In the genomic region with DNA sequence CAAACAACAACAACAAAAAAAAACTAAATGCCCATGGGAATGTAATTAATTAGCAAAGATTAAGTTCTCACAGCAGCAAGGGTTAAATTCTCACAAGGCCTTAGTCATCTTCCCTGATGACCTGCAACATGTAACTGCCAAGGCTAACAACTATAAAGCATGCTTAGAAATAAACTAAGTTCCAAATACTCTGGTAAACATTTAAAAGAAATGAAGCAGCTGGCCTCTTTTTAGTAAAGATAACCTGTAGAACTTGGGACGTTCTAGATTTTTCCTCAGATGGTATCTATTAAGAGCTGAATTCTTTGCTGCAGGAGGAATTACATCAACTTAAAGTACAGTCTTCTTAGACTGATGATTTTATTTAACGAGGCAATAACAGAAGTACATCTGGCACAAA, we compare ENCODE assay signal across 7 mouse cellular contexts.
"Had no signal": no experiment of that assay in that cellular context is flagged by ENCODE, and none has a peak within 500 bp of the region (broad histone marks: within the 10 kb centered on the region; RNA-seq: fewer than 3 reads in every experiment).

No protein-coding gene starts in this region.

- H3K9me3 ChIP-seq: limb, embryonic 13.5 days; midbrain, embryonic 12.5 days had no signal

- H3K4me1 ChIP-seq: midbrain, embryonic 12.5 days had no signal

- H3K9ac ChIP-seq: limb, embryonic 13.5 days; liver, embryonic 14.5 days; midbrain, embryonic 12.5 days had no signal

- H3K27ac ChIP-seq: limb, embryonic 13.5 days; liver, embryonic 14.5 days; midbrain, embryonic 12.5 days had no signal

- ATAC-seq: midbrain, embryonic 16.5 days had no signal

- H3K4me3 ChIP-seq: limb, embryonic 13.5 days; midbrain, embryonic 12.5 days had no signal

- H3K4me2 ChIP-seq: limb, embryonic 13.5 days; midbrain, embryonic 12.5 days had no signal

- H3K27me3 ChIP-seq: limb, embryonic 13.5 days; midbrain, embryonic 12.5 days had no signal

- H3K36me3 ChIP-seq: limb, embryonic 13.5 days; midbrain, embryonic 12.5 days had no signal

- DNase-seq: left cerebral cortex, postnatal 4 days; right cerebral cortex, postnatal 14 days; thymus, postnatal 36 days had no signal
